Mouse (Mus musculus): ENCODE results near the gene Gfod1. TPM values are rescaled to one million over a fixed set of nuclear protein-coding genes. Genes with fewer than 3 reads are reported as not detected.
A peak's percentile ranks its signal among the peaks of the same experiment; 100 is the strongest.

Gene Gfod1
- polyA plus RNA-seq, 1 experiment from 2014 or later, result 1.5 TPM

DNA sequence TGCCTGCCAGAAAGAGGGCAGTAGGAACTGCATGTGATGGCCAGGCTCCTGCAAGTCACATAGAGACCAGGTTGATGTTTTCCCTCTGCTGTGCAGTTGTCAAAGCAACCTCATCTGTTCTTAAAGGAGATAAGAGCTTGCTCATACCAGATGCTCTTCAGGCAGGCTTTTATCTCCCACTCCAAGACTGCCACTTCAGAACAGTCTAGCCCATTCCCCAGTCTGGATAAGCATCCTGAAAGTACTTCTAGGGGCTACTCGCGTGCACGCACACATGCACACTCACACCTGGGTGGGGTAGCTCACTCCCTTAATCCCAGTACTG is 68.4 kb downstream of the Gfod1 start:
- Histone ChIP-seq H3K9ac (no peak overlapping the region), H3K4me1 (peaks cover 15% of the 10 kb centered on the region; the same call in 1 of the 2 replicates), H3K27ac (no peak overlapping the region), H3K9me3 (no peaks in the 10 kb centered on the region), H3K4me3 (no peak overlapping the region), H3K36me3 (no peaks in the 10 kb centered on the region), H3K27me3 (replicated peaks) (no peaks in the 10 kb centered on the region), H3K4me2 (replicated peaks) (no peak overlapping the region)
- no peak for ATAC-seq (ENCODE audit: low FRiP score, low read depth)
- 82% methylated on average over 3 of the region's 3 CpGs for WGBS

- WGBS, result 68% methylated on average over 9 of the region's 9 CpGs
- no peak for ATAC-seq (ENCODE audit: low FRiP score, low read depth)
- Histone ChIP-seq H3K27me3 (replicated peaks) (no peaks in the 10 kb centered on the region), H3K9ac (no peak overlapping the region), H3K4me3 (no peak overlapping the region), H3K36me3 (no peaks in the 10 kb centered on the region), H3K27ac (no peak overlapping the region; the same call in 1 of the 2 replicates), H3K4me2 (replicated peaks) (no peak overlapping the region), H3K4me1 (peaks cover 18% of the 10 kb centered on the region; the same call in 1 of the 2 replicates), H3K9me3 (no peaks in the 10 kb centered on the region)
Observed at GRCm38 (mm10) chr13:43234869-43235585, 68.9 kb downstream of the Gfod1 start.

- Histone ChIP-seq H3K4me3 (no peak overlapping the region), H3K27ac (no peak overlapping the region), H3K36me3 (no peaks in the 10 kb centered on the region), H3K4me1 (peaks cover 22% of the 10 kb centered on the region; the same call in 1 of the 2 replicates), H3K9ac (no peak overlapping the region), H3K9me3 (no peaks in the 10 kb centered on the region), H3K4me2 (replicated peaks) (no peak overlapping the region), H3K27me3 (replicated peaks) (no peaks in the 10 kb centered on the region)
- ATAC-seq (ENCODE audit: low FRiP score, low read depth), result no peak
- WGBS, result 71% methylated on average over 4 of the region's 4 CpGs
Observed at GRCm38 (mm10) chr13:43233331-43233730, 70.6 kb downstream of the Gfod1 start.

GRCm38 (mm10) chr13:43231965-43232860 is 71.8 kb downstream of the Gfod1 start:
- Histone ChIP-seq H3K4me1 (peaks cover 22% of the 10 kb centered on the region; the same call in 1 of the 2 replicates), H3K36me3 (no peaks in the 10 kb centered on the region)
- 50% methylated on average over 13 of the region's 13 CpGs for WGBS

GRCm38 (mm10) chr13:43230842-43231241 is 73.1 kb downstream of the Gfod1 start:
- Histone ChIP-seq H3K4me2 (replicated peaks) (no peak overlapping the region), H3K9me3 (no peaks in the 10 kb centered on the region), H3K36me3 (no peaks in the 10 kb centered on the region), H3K4me1 (peaks cover 22% of the 10 kb centered on the region; the same call in 1 of the 2 replicates), H3K4me3 (no peak overlapping the region), H3K27ac (0 out of 2 replicates have a peak overlapping the region, but pooled peaks have one; percentile 47), H3K9ac (no peak overlapping the region), H3K27me3 (replicated peaks) (no peaks in the 10 kb centered on the region)
- no peak for ATAC-seq (ENCODE audit: low FRiP score, low read depth)
- 77% methylated on average over 4 of the region's 4 CpGs for WGBS

More at GRCm38 (mm10) chr13:43231965-43232860, 71.8 kb downstream of the Gfod1 start:
- no peaks in the 10 kb centered on the region for H3K9me3 ChIP-seq
- no peak overlapping the region for H3K27ac ChIP-seq
- no peak overlapping the region for H3K9ac ChIP-seq
- no peak for ATAC-seq (ENCODE audit: low FRiP score, low read depth)
- H3K4me2 ChIP-seq (replicated peaks), result no peak overlapping the region
- no peak overlapping the region for H3K4me3 ChIP-seq
- no peaks in the 10 kb centered on the region for H3K27me3 ChIP-seq (replicated peaks)

DNA sequence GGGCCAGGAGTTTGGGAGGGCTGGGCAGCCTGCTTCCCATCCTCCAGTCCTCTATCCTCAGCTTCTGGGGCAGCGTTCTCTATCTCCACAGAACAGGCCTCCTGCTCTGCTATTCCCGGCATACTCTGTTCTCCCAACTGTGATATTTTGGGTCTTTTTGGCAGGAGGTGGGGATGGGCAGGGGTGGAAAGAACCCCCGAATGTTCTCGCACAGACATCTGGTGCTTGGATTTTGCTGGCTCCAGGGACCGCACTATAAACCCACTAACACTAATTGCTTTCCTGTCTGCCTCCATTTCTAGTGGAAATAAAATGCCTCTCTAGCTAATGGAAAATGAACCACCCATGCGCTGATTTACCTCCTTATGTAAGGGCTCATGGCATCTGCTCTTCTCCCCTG is 73.7 kb downstream of the Gfod1 start:
- no peak overlapping the region for H3K9ac ChIP-seq
- H3K4me2 ChIP-seq (replicated peaks), result no peak overlapping the region
- WGBS, result 76% methylated on average over 6 of the region's 6 CpGs
- no peaks in the 10 kb centered on the region for H3K36me3 ChIP-seq
- H3K4me3 ChIP-seq, result no peak overlapping the region
- no peaks in the 10 kb centered on the region for H3K9me3 ChIP-seq
- H3K27ac ChIP-seq, result peak overlapping the region; percentile 47; the same call in 1 of the 2 replicates
- H3K4me1 ChIP-seq, result peaks cover 17% of the 10 kb centered on the region; the same call in 1 of the 2 replicates
- no peaks in the 10 kb centered on the region for H3K27me3 ChIP-seq (replicated peaks)
- ATAC-seq (ENCODE audit: low FRiP score, low read depth), result no peak

GRCm38 (mm10) chr13:43229767-43230166 is 74.2 kb downstream of the Gfod1 start:
- no peak overlapping the region for H3K27ac ChIP-seq
- no peaks in the 10 kb centered on the region for H3K9me3 ChIP-seq
- 92% methylated on average over 3 of the region's 3 CpGs for WGBS
- no peak overlapping the region for H3K9ac ChIP-seq
- no peaks in the 10 kb centered on the region for H3K27me3 ChIP-seq (replicated peaks)
- peaks cover 14% of the 10 kb centered on the region; the same call in 1 of the 2 replicates for H3K4me1 ChIP-seq
- no peak overlapping the region for H3K4me3 ChIP-seq
- H3K36me3 ChIP-seq, result no peaks in the 10 kb centered on the region
- no peak for ATAC-seq (ENCODE audit: low FRiP score, low read depth)
- no peak overlapping the region for H3K4me2 ChIP-seq (replicated peaks)

GRCm38 (mm10) chr13:43228141-43228540 is 75.8 kb downstream of the Gfod1 start:
- H3K4me2 ChIP-seq (replicated peaks), result no peak overlapping the region
- 91% methylated on average over 6 of the region's 6 CpGs for whole genome bisulfite sequencing

DNA sequence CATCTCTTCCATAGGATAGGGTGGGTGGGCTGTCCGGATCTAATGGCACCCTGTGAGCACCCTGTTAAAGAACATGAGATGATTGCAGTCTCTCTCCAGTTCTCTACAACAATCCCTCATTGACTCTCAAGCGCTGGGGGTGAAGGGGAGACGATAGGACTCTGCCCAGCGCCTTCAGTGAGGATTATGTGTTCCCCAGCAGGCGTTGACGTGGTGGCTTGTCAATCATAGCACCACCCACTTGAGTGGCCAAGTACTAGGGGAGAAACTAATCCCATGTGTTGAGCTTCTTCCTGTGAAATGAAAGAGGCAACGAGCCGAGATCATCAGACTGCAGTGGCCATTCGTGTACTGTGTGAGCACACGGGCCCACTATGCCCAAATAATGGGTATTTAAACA is 77.9 kb downstream of the Gfod1 start:
- Histone ChIP-seq H3K4me3 (no peak overlapping the region), H3K9me3 (no peaks in the 10 kb centered on the region), H3K27me3 (replicated peaks) (no peaks in the 10 kb centered on the region), H3K27ac (no peak overlapping the region), H3K36me3 (no peaks in the 10 kb centered on the region), H3K4me2 (replicated peaks) (no peak overlapping the region), H3K4me1 (peaks cover 7% of the 10 kb centered on the region; the same call in 1 of the 2 replicates), H3K9ac (no peak overlapping the region)
- ATAC-seq (ENCODE audit: low FRiP score, low read depth), result no peak
- 78% methylated on average over 10 of the region's 10 CpGs for WGBS

More at GRCm38 (mm10) chr13:43228141-43228540, 75.8 kb downstream of the Gfod1 start:
- no peaks in the 10 kb centered on the region for H3K9me3 ChIP-seq
- H3K27ac ChIP-seq, result no peak overlapping the region
- H3K4me3 ChIP-seq, result no peak overlapping the region
- no peak for ATAC-seq (ENCODE audit: low FRiP score, low read depth)
- no peak overlapping the region for H3K9ac ChIP-seq
- no peaks in the 10 kb centered on the region for H3K27me3 ChIP-seq (replicated peaks)
- H3K36me3 ChIP-seq, result no peaks in the 10 kb centered on the region
- peaks cover 14% of the 10 kb centered on the region; the same call in 1 of the 2 replicates for H3K4me1 ChIP-seq

DNA sequence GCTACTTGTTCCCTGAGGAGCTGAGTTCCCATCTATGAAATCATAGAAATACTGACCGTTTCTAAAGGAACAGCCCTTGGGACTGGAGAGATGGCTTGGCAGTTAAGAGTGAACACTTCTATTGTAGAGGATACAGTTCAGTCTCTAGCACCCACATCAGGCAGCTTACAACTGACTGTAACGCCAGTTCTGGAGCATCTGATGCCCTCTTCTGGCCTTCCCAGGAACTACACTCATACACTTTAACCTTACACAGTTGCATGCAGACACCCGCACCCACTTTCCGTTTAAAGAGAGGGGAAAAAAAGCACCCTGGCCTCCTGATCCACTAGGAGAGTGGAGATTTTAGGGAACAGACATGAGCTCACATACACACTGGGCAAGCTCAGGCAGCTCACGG is 78.8 kb downstream of the Gfod1 start:
- peaks cover 5% of the 10 kb centered on the region; the same call in 1 of the 2 replicates for H3K4me1 ChIP-seq
- H3K36me3 ChIP-seq, result no peaks in the 10 kb centered on the region
- no peak for ATAC-seq (ENCODE audit: low FRiP score, low read depth)
- H3K4me2 ChIP-seq (replicated peaks), result no peak overlapping the region
- no peak overlapping the region for H3K27ac ChIP-seq
- 62% methylated on average over 5 of the region's 5 CpGs for WGBS
- H3K4me3 ChIP-seq, result no peak overlapping the region
- no peak overlapping the region for H3K9ac ChIP-seq
- H3K9me3 ChIP-seq, result no peaks in the 10 kb centered on the region
- no peaks in the 10 kb centered on the region for H3K27me3 ChIP-seq (replicated peaks)

GRCm38 (mm10) chr13:43222084-43222483 is 81.9 kb downstream of the Gfod1 start:
- WGBS, result 70% methylated on average over 1 of the region's 1 CpGs
- H3K36me3 ChIP-seq, result no peaks in the 10 kb centered on the region
- no peaks in the 10 kb centered on the region for H3K4me1 ChIP-seq
- no peak overlapping the region for H3K27ac ChIP-seq
- ATAC-seq (ENCODE audit: low FRiP score, low read depth), result no peak
- H3K27me3 ChIP-seq (replicated peaks), result no peaks in the 10 kb centered on the region
- no peak overlapping the region for H3K4me2 ChIP-seq (replicated peaks)
- H3K4me3 ChIP-seq, result no peak overlapping the region
- no peak overlapping the region for H3K9ac ChIP-seq
- H3K9me3 ChIP-seq, result no peaks in the 10 kb centered on the region

DNA sequence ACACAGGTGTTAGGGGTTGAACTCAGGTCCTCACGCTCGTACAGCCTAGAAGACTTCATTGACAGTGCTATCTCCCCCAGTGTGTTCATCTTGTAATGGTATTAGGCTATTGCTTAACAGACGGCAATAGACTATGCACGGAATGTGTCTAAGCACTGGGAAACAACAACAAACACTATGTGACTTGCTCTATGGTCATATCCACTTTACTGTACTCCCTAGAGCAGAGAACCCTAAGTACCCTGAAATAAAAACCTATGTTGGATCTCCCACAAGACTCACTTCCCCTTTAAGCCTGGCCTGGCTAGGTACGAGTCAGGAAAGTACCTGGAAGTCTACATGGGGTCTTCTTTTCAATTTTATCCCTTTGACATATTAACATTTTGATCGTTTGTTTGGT is 82.7 kb downstream of the Gfod1 start:
- 90% methylated on average over 6 of the region's 6 CpGs for WGBS
- Histone ChIP-seq H3K4me1 (no peaks in the 10 kb centered on the region), H3K9ac (no peak overlapping the region), H3K27ac (no peak overlapping the region), H3K36me3 (no peaks in the 10 kb centered on the region), H3K4me3 (no peak overlapping the region), H3K27me3 (replicated peaks) (no peaks in the 10 kb centered on the region), H3K9me3 (no peaks in the 10 kb centered on the region), H3K4me2 (replicated peaks) (no peak overlapping the region)
- ATAC-seq (ENCODE audit: low FRiP score, low read depth), result no peak

Data from neural tube, embryonic 12.5 days (tissue).